Mouse (Mus musculus): ENCODE data around the gene Xpr1.

Gene Xpr1

DNA sequence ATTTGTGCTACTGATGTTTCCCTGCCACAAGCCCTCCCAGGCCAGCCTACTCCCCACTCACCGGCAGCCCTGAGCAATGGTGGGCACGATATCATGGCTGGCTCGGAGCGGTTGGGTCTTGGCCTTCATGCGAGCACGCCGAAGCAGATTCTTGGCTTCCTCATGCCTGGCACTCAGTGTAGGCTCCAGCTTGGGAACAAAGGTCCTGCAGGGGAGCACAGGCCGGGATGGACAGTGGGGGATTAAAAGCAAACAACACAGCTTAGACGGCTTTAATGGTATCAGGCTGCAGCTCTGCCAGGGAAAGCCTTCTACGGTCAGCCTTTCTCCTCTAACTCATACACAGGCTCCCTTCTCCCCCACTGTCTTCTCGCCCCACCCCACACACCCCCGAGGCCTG lies 184.8 kb downstream of the Xpr1 start:
- no peak for DNase-seq (ENCODE audit: low read depth, low spot score)

DNA sequence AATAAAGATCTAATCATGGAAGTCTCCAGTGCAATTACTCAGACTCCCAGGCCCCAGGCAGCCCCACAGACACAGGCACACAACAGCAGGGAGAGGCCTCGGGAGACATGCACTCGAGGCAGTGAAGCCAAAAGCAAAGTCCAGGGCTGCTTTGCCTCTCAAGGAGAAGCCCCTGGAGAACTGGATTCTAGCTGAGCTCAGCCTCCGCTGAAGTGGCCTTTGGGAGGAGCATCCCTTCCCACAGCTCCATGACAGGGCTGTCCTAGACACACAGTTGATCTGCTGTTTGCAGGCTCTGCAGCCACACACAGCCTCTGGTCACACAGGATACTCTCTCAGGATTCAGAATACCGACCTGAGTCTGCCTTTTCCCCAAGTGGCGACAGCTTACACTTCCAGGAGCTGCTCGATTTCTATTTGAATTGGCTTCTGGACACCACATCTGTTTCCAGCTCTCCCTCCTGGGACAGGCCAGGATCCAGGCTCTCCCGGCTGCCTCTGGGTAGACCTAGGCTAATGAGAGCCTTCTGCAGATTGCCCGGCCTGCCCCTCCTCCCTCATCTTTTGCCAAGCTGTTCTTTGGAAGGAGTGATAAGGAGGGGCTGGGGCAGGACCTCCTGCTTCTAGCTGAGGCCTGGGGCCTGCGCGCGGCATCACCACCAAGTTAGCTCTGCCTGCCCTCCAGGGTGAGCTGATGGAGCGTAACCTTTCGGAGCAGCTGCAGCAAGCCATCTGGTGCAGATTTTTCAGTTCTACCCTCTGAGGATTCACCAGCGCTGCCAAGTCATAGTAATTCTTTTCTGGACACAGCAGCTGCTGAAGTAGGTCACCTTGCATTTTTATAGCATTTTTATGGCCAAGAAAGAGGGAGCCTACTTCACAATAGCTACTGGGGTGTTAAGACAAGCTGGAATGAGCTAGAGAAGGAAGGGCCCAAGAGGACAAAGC lies 187.5 kb downstream of the Xpr1 start:
- DNase-seq (ENCODE audit: low read depth, low spot score), result peak; percentile 77
